Mouse (Mus musculus) erythroblast, embryonic 14.5 days (primary cell): ENCODE results near the gene Col19a1.

Experiments
- GATA1 ChIP-seq: IDR thresholded peaks from 2 replicates; pipeline ENCODE4 v1.6.1; 2012; ENCODE audit warnings: low read length, inconsistent platforms, mixed read lengths
- TAL1 ChIP-seq: IDR thresholded peaks from 3 replicates; pipeline ENCODE4 v1.6.1; 2012; ENCODE audit warnings: low read length, inconsistent platforms, mixed read lengths

- no peak for TF ChIP-seq GATA1
- no peak for TF ChIP-seq TAL1
Observed at GRCm38 (mm10) chr1:24549050-24549449, 38.2 kb downstream of the Col19a1 start.
